Mouse (Mus musculus) left cerebral cortex, adult 9 months (tissue): ENCODE results near the gene Top3b.
"Not testable (repeated sequence)": the region's sequence is repeated elsewhere in the genome, so short reads cannot be mapped to it uniquely, and the experiment has no call there.

ENCODE experiments used
- DNase-seq, 2 experiments: peaks; one replicate each; pipeline ENCODE4 v3.0.0; 2022; ENCODE audit warnings: low spot score in 2 of 2

The Top3b gene

DNA sequence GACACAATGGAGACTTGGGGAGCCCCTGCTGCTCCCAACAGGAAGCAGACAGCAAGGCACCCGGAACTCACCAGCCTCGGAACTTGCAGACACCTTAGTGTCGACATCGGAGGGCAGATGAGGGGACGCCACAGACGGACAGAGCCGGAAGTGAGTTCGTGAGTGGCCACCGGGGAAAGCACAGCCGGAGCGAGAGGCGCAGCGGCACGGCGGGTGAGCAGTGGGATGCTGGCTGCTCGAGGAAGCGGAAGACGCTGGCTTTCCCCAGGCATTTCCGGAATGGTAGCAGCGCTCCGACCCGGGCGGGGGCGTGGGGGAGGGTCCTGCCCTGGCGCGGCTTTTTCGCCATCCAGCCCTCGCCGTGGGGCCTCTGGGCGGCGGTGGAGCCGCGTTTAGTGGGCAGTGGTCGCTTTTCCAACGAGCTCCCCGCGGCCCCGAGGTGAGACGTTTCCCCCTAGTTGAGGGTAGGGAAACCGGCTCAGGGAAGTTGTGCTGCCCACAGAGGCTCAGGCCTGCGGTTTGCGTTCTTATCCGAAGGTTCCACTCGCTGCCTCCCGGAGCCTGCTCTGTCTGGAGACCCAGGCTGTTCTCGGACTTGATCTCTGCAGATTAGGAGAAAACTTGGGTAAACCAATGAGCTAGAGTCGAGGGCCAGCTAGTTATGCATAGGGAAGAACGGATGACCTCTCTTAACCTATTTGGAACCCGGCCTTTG lies at the start of gene Top3b, which contains the start of gene Vpreb1:
Gene Top3b, plus strand, starts transcription at position 120 of the 715 bp plus-strand sequence.
Gene Vpreb1, minus strand, starts transcription at position 227 of the 715 bp plus-strand sequence.
- peak; percentile 74 to 92 for DNase-seq

DNA sequence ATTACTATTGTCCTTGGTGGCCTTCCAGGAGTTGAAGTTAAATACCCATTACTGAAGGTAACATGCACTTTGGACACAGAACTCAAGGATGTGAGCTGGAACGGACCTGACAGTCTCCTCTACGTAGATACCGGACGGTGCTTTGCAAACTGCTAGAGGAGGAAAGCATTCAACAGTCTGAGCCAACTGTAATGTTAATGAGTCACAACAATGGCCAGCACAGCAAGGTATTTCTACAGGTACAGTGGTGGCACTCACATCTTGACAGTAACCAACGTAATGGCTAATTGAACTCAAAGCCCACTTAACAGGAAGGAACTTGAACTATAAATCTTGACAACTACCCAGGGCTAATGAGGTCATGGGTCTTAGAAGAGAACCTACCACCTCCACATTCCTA lies 45.1 kb upstream of the Top3b start:
- no peak for DNase-seq

DNA sequence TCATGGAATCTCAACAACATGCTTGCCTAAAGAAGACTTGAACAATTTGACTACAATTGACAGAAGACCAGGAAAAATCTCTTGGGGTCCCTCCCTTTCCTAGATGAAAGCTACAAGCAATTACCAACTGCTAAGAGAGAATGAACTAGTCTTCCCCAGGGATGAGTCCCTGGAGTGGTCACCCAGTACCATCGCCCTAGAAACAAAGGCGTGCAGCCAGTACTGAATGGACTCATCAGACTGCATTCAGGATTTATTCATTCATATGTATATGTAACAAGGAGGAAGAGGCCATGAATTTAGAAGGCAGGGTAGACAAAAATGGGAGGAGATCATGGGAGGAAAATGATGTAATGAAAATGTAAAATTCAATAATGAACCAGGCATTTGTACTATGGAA lies 44.3 kb upstream of the Top3b start:
- DNase-seq = no peak

DNA sequence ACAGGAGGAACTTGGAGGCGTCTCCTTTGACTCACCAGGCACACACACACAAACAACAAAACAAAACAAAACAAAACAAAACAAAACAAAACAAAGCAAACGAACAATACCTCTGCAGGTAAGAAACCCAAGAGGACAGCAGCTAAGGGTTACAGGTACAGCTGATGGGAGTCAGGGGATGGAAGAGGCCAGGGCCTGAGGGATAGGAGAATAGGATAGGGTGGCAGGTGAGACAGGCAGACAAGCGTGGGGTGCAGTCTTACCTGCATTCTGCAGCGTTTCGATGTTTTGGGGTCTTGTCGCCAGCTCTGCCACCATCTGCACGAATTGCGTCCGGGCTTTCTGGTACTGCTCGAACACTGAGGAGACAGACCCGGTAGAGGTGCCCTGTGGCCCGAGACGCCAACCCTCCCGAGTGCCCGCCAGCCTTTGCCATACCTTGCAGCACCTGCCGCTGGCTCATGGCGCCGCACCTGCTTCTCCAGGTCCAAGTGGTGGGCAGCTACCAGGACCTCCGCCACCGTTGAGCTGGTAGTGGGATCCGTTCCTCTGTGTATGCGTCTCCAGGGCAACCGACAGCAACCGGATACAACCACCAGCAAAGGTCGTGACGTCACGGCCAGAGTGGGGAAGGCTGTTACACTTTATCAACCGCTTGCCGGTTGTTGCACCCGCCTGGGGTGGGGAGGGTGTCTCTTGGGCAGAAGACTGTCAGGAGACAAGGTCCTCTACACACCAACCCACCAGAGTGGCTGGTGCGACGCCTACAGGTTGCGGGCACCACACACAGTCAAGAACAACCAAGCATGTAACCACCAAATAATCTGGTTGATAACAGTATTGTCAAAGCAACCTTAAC lies 41.5 kb upstream of the Top3b start, which contains the start of gene Spag6l:
Gene Spag6l, minus strand, starts transcription at position 700 of the 859 bp plus-strand sequence.
- peak in 1 of 2 experiments; percentile 48 for DNase-seq

DNA sequence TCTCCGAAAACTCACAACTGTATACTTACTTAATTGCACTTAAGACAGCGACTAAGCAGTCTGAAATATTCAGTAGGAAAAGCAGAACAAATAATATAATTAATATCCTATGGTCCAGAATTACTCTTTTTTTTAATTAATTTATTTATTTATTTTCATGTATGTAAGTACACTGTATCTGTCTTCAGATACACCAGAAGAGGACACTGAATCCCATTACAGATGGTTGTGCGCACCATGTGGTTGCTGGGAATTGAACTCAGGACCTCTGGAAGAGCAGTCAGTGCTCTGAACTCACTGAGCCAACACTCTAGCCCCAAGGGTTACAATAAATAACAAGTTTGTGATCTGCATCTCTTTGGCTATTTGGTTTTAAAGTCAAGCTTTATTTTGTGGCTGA lies 40.9 kb upstream of the Top3b start:
- no peak for DNase-seq

DNA sequence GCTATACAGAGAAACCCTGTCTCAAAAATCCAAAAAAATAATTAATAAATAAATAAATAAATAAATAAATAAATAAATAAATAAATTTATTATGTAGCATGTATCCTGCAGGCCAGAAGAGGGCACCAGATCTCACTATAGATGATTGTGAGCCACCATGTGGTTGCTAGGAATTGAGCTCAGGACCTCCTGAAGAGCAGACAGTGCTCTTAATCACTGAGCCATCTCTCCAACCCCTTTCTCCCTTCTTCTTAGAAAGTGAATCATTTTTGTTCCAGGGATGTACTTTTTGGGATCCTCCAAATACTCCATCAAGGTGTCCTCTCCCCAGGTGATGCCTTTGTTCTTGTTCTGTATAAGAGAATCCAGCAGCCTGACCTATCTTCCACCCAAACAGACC lies 21.3 kb upstream of the Top3b start:
- no peak for DNase-seq

DNA sequence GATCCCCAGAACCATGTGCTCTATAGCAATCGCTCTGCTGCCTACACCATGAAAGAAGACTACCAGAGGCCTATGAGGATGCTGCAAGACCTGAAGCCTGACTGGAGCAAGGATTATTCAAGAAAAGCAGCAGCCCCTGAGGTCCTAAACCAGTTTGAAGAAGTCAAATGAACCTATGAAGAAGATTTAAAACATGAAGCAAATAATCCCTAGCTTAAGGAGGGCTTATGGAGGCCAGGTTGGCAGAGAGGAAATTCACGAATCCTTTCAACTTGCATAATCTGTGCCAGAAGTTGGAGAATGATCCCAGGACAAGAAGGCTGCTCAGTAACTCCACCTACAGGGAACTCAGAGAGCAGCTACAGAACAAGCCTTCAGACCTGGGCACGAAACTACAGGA lies 18.1 kb upstream of the Top3b start:
- no peak for DNase-seq

DNA sequence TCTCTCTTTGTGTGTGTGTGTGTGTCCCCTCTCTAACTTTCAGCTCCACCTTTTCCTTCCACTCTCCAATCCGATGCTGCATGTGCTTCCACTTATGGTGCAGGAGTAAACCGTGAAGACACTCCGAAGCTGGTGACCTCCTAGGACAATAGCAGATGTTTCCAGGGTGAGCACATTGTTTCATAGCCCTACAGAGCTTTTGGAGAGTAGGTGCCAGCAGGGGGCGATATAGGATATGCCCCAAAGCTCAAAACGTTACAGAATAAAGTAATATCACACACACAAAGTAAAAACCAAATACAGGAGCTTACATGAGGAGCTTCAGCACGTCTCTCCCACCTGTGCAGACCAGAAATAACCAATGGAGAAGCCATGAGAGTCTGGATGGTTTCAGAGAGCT lies 15.7 kb upstream of the Top3b start:
- DNase-seq = peak in 1 of 2 experiments; percentile 57

DNA sequence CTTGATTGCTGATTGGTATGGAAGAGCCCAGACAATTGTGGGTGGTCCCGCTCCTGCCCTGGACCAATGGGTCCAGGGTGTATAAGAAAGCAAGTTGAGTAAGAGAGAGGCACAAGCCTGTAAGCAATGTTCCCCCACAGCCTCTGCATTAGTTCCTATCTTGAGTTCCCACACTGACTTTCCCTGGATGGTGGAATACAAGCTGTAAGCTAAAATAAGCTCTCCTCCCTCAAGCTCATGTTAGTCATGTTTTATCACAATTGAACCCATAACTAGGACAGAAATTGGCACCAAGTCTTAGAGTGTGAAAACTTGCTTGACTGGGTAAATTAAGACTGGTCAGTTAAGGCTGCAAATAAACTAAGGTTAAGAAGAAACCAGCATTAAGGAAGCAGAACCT lies 15.0 kb upstream of the Top3b start:
- peak in 1 of 2 experiments; percentile 7 for DNase-seq

DNA sequence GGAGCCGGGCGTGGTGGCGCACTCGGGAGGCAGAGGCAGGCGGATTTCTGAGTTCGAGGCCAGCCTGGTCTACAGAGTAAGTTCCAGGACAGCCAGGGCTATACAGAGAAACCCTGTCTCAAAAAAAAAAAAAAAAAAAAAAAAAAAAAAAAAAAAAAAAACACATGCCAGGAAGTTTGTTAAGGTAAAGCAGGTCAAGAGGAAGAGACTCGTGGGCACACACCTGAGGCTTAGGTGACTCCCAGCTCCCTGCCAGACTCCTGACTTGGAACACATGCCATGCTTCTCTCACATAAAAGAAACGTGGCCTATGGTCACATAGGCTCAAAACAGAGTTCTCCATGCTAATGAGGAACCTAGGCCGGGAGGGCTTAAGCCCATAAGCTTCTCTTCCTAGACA lies 14.5 kb upstream of the Top3b start:
- DNase-seq = not testable (repeated sequence)

DNA sequence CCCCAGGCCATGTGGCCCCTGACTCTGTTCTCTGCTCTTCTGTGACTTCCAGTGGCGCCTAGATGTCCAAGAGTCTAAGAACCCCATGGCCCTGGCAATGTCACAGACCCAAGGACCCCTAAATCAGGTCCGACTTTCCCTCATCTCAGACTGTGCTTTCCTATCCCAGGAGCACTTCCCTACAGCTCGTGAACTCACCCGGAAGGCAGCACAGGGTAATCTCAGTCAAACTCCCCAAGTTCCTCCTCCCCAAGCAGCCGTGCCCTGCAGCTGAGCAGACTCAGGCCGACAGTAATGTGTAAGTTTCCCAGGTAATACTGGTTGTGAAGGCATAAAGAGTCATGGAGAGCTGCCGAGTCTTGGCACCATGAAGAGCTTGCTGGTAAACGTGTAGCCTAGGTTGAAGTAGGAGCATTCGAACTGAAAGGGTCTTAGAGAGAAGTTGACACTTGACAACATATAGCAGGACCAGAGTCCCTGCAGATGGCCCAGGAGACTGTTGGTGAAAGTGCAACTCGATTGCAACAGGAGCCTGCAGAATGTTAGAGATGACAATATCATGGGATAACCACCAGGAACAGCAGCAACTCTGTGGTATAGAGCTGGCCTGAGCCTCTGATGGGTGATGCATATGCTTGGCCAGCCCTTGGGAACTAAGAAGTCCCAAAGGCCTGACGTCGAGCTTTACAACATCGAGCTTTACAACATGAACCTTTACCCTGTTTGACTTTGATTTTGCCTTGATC lies 13.6 kb upstream of the Top3b start:
- no peak for DNase-seq

DNA sequence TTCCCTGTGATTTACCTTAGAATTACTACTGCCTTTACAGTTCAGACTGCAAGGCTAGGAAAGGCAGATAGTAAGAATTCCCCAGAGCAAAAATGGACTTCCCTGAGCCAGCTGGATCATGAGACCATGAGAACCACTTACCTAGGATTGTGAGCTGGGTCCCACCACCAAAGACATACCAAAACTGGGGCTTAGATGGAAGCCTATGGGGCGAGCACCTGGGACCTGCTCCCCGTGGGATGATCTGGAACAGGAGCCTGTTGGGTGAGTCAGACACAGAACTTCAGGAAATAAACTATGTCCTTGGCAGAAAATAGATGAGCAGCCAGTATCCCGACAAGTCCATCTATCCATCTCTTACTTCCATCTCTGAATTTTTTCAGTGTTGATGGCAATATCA lies 8.2 kb upstream of the Top3b start:
- no peak for DNase-seq

DNA sequence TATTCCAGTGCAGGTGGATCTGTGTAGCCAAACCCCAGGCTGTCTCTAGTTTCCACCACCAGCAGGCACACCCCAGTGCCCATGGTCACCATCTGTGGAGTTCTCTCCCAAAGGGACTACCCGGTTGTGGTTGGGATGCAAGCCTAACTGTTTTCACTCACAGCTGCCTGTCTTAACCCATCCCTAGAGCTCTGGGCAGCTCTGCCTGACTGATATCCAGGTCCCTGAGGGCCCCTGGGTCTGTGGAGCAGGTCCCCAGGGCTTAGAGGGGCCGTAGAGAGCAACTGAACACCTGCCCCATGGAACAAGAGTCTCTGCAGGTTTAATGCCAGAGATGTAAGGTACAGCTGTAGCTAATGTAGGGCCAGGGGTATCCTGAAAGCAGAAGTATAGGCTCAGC lies 6.6 kb upstream of the Top3b start, which contains the start of gene Igll1:
Gene Igll1, minus strand, starts transcription at position 8 of the 400 bp plus-strand sequence.
- DNase-seq = no peak

DNA sequence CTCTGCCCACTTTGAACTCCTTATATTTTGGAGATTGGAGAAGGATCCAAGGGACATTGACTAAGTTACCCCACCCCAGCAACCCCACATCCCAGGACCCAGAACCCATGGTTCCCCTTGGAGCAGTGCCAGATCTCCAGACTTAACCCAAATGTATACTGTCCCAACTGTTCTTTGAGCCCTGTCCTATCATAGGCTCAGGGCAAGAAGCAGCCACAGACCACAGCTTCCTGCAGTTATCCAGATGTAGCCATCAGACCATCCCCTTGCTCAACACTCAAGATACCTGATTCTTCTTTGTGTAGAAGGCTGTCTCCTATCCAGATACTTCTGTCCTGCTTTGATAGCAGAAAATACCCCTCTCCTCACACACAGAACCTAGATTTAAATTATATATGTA lies 5.3 kb upstream of the Top3b start:
- no peak for DNase-seq

DNA sequence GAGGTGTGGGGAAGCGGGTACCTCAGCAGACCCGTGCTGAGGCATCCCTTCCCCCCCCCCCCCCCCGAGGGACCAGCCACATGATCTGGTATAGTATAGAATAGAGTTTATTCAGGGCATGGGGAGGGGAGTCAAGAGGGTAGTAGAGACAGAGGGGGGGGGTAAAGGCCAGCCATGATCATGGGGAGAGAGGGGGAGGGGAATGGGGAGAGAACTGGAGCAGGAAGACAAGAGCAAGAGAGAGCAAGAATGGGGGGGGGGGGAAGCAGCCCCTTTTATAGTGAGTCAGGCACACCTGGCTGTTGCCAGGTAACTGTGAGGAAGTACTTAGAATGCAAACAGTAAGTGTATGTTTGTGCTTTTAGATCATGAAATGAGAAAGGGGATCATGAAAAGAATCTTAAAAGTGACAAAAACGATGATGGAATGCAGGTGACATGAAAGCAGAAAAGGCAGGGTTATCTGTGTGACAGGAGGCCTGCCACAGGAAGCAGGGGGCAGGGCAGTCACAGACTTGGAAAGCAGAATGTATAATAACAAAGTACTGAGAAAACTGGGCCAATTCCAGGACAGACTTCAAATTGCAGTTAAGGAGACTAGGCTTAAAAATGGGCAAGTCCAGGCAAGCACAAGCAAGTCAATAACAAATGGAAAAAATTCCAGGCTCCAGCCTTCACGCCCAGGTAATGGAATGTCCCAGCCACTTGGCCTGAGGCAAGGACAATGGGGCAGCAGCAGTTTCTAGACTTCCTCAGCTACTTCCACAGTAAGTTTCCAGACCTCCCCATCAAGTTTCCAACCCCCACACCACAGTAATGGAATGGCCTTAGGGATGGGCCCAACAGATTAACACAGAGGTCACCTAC lies 4.6 kb upstream of the Top3b start:
- DNase-seq = no peak

DNA sequence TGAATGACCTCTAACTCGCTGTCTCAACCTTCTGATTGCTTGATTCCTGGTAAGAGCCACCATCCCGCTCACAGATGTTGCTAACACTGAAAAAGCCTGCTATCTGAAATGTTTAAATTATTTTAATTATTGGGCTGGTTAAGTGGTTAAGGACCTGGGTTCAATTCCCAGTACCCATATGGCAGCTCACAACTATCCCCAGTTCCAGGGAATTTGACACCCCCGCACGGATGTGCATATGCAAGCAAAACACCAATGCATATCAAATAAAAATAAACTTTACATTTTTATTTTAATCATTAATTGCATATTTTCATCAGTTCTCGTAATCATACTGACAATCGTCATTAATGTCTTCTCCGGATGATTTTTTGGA lies 307 bp upstream of the Top3b start:
- no peak for DNase-seq

DNA sequence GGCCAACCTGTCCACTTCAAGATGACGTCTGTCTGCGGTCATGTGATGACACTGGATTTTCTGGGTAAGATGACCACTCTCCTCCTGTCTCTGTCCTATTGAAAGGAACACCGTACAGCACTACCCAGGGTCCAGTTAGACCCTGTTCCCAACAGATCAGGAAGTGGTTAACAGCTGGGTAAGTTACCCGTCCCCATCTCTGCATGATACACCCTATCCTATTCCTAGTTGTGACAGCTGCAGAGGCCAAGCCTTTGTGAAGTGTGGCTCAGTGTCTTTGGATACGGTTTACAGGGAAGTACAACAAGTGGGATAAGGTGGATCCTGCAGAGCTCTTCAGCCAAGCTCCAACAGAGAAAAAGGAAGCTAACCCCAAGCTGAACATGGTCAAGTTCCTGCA lies 8.5 kb downstream of the Top3b start:
- no peak for DNase-seq

DNA sequence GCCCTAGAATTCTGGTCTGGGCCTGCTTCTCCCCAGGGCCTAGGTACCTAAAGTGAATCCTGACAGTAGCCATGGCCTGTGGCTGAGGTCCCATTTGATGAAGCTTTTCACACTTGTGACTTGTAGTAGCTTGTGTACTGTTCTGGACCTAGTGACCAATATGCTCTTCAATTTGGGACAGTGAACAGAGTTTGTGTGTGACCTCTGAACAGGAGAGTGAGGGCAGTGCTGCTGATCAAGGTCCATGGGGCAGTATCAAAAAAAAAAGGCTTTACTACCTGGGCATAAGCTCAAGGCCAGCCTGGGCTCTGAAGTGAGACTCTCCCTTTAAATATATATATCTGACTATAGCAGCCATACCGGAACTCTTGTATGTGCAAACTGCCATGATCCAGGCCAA lies 17.8 kb downstream of the Top3b start:
- no peak for DNase-seq

DNA sequence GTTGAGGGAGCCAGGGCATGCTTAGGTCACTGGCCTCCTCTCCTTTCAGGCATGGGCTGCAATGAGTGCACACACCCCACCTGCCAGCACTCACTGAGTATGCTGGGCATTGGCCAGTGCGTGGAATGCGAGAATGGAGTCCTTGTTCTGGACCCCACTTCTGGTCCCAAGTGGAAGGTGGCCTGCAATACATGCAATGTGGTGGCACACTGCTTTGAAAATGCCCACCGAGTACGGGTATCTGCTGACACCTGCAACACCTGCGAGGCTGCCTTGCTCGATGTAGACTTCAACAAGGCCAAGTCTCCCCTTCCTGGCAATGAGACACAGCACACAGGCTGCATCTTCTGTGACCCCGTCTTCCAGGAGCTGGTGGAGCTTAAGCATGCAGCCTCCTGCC lies 21.8 kb downstream of the Top3b start:
- DNase-seq = no peak

DNA sequence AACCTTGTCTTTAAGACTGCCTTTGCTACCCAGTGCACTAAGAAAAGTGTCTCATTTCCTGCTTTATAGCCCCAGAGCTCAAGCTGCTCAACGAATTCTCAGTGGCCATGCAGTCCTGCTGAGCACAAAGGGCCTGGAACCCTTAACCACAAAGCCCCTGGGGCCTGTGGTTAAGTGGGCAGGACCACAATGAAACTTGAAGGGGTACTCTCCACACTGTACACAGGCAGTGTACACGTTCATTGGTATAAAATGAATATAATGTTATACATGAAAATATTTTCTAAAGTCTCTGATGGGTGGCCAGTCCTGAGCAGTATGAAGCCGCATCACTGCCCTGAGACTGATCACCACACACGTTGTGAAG lies 25.5 kb downstream of the Top3b start:
- DNase-seq = no peak

DNA sequence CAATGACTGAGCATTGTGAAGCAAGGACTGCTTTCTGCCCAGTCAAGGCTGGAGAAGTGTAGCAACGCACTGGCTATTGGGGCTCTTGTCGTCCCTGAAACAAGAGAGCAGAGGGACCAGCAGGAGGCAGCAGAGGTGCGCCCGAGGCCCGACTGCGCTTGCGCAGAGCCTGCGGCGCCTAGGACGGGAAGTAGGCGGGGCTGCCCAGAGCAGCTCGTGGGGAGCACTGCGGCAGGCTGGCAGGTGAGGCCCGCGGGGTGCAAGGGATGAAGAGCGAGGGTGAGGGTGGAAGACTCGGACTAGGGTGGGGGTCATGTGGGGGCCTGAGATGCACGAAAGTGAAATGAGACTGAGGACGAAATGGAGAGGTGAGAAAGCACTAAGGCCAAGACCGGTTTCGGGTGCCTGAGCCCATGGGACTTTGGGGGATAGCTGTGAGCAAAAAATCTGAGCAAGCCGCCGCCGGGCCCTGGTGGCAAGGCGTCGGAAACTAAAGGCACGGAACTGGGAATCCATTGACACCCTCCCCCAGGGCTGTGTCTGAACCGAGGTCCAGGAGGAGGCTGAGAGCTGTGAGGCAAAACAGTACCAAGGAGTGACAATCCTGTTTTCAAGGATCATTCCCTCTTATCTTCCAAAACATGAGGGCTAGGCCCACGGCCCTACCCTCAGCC lies 26.0 kb downstream of the Top3b start, which contains the start of gene Ppm1f:
Gene Ppm1f, plus strand, starts transcription at position 88 of the 674 bp plus-strand sequence.
- peak; percentile 89 to 98 for DNase-seq
